Mouse (Mus musculus) gastrocnemius, postnatal 36 days (tissue): ENCODE data around the gene Gm11237. TPM values are rescaled to one million over a fixed set of nuclear protein-coding genes. Genes with fewer than 3 reads are reported as not detected.
"Not testable (repeated sequence)": the region's sequence is repeated elsewhere in the genome, so short reads cannot be mapped to it uniquely, and the experiment has no call there.

Experiments used
- DNase-seq, 2 experiments: peaks; one replicate each; pipeline ENCODE4 v3.0.0; 2022
- intact Hi-C: fragments of 180-260 bp; cut with DNase I; formaldehyde crosslinking; loops from one replicate; pipeline ENCODE4 v1.15.1; 2025
- long read RNA-seq, 2 experiments: library from polyadenylated mRNA; stranded (forward); transcript quantifications; one replicate each; pipeline ENCODE4 v2.0.0; 2021
- total RNA-seq, 2 experiments: library from RNA; stranded (reverse); gene quantifications; 2 replicates each; pipeline ENCODE4 v1.2.3; 2021

Gene Gm11237
- not detected for total RNA-seq
- long read RNA-seq, experiment 1: 0 reads
- long read RNA-seq, experiment 2: 0 reads

DNA sequence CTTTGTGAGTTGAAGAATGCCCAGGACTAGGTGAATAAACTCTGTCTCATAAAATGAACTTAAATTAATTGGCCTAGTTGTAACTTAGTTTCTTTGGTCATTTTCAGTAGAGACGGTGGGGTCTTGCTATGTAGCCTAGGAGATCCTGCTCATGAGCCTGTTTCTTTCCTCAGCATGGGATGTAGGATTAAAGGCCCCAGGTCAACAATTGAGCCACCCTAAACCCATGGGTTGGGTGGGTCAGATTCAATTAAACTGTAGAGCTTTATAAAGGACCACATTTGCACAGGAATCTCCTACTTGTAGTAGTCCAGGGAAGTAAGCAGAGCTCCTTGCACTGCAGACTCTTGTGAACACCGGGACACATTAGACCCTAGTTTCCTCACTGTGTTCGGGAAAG is at the start of gene Gm11237:
TSS of gene Gm11237 (plus strand) at position 301 of the 400 bp plus-strand sequence.
- intact Hi-C loops, DNase-seq: not testable (repeated sequence)

DNA sequence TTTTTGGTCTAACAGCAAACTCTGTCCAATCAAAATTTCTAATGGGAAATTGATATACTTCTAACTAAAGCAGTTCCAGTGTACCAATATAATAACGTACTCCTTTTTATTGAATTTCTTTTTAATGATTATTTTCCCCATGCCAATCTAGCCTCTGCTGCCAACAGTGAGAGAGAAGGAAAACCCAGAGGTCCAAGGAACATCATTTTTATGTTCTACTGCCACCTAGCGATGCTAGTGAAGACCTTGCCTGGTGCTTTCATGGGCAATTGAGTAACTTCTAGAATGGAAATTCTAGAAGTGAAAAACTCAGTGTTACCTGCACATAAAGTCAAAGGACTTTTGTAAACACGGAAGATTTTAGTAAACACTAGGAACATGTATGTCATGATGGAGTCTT is 23.5 kb upstream of the Gm11237 start:
- intact Hi-C loops: no loop called here
- DNase-seq: no peak

- DNase-seq, intact Hi-C loops: not testable (repeated sequence)
These were observed 15.2 kb upstream of the Gm11237 start, which contains the start of gene Gm11238 for GRCm38 (mm10) chr4:73607581-73607980. Gene Gm11238, plus strand, starts transcription at chr4:73607881.

- DNase-seq, intact Hi-C loops: not testable (repeated sequence)
These were observed 15.0 kb downstream of the Gm11237 start, which contains the start of gene Gm11236 for GRCm38 (mm10) chr4:73637821-73638220. Gene Gm11236, plus strand, starts transcription at chr4:73638121.

DNA sequence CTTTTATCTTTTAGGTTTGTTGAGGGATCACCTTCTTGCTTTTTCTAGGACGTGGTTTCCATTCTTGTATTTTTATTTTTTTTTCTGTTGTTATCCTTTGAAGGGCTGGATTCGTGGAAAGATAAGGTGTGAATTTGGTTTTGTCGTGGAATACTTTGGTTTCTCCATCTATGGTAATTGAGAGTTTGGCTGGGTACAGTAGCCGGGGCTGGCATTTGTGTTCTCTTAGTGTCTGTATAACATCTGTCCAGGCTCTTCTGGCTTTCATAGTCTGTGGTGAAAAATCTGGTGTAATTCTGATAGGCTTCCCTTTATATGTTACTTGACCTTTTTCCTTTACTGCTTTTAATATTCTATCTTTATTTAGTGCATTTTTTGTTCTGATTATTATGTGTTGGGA is 39.1 kb downstream of the Gm11237 start:
- DNase-seq, intact Hi-C loops: not testable (repeated sequence)

DNA sequence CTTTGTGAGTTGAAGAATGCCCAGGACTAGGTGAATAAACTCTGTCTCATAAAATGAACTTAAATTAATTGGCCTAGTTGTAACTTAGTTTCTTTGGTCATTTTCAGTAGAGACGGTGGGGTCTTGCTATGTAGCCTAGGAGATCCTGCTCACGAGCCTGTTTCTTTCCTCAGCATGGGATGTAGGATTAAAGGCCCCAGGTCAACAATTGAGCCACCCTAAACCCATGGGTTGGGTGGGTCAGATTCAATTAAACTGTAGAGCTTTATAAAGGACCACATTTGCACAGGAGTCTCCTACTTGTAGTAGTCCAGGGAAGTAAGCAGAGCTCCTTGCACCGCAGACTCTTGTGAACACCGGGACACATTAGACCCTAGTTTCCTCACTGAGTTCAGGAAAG is 45.3 kb downstream of the Gm11237 start, which contains the start of gene Gm11239:
TSS of gene Gm11239 (plus strand) at position 301 of the 400 bp plus-strand sequence.
- DNase-seq, intact Hi-C loops: not testable (repeated sequence)

Other genes starting within 250 kb of the Gm11237 start
- not detected for gene Gm11487, start 217.9 kb upstream of the Gm11237 start, total RNA-seq
- not detected for gene Gm11238, start 15.1 kb upstream of the Gm11237 start, total RNA-seq
- not detected for gene Gm11236, start 15.1 kb downstream of the Gm11237 start, total RNA-seq
- gene Gm11239, start 45.4 kb downstream of the Gm11237 start, total RNA-seq: not detected
- not detected for gene Gm428, start 60.5 kb downstream of the Gm11237 start, total RNA-seq
- gene Rasef, start 168.0 kb downstream of the Gm11237 start, total RNA-seq: not detected